Mouse (Mus musculus) embryonic facial prominence, embryonic 10.5 days (tissue): ENCODE measurements around the gene S100a16. TPM values are rescaled to one million over a fixed set of nuclear protein-coding genes. Genes with fewer than 3 reads are reported as not detected.

ENCODE experiments used
- polyA plus RNA-seq: library from polyadenylated mRNA; unstranded; fragments of >200 nt; fragmentation: Nextera tagmentation; extraction: Ambion mirVana; gene quantifications from 2 replicates; pipeline ENCODE4 v1.2.1, GENCODE M21; 2016

Gene S100a16
- polyA plus RNA-seq, 1 experiment from 2014 or later = 34.7 TPM

Other genes with a start within 250 kb of the S100a16 start
- 13.6 and 15.7 TPM in 2 replicates for gene Gatad2b, start 244.1 kb upstream of the S100a16 start, polyA plus RNA-seq
- gene Slc27a3, start 147.3 kb upstream of the S100a16 start, polyA plus RNA-seq = 29.4 and 33.9 TPM in 2 replicates
- 42.8 and 46.3 TPM in 2 replicates for gene Ints3, start 103.6 kb upstream of the S100a16 start, polyA plus RNA-seq
- 2.0 and 3.3 TPM in 2 replicates for gene Npr1, start 71.4 kb upstream of the S100a16 start, polyA plus RNA-seq
- gene Ilf2, start 61.1 kb upstream of the S100a16 start, polyA plus RNA-seq = 356 and 367 TPM in 2 replicates
- 55.5 and 57.2 TPM in 2 replicates for gene Snapin, start 46.2 kb upstream of the S100a16 start, polyA plus RNA-seq
- gene Chtop, start 27.8 kb upstream of the S100a16 start, polyA plus RNA-seq = 181 and 188 TPM in 2 replicates
- gene S100a1, start 22.9 kb upstream of the S100a16 start, polyA plus RNA-seq = 5.7 and 6.4 TPM in 2 replicates
- 8.3 and 8.5 TPM in 2 replicates for gene S100a13, start 22.8 kb upstream of the S100a16 start, polyA plus RNA-seq
- not detected in 2 replicates for gene S100a14, start 10.4 kb upstream of the S100a16 start, polyA plus RNA-seq
- gene S100a3, start 23.3 kb downstream of the S100a16 start, polyA plus RNA-seq = 0.44 TPM in 1 of 2 replicates, not detected in the other
- gene S100a2, start 53.0 kb downstream of the S100a16 start, polyA plus RNA-seq = not detected in 2 replicates
- gene Gm42674, start 64.7 kb downstream of the S100a16 start, polyA plus RNA-seq = not detected in 2 replicates
- 1.1 TPM in 1 of 2 replicates, not detected in the other for gene S100a4, start 66.5 kb downstream of the S100a16 start, polyA plus RNA-seq
- not detected in 2 replicates for gene S100a5, start 71.3 kb downstream of the S100a16 start, polyA plus RNA-seq
- 17.7 and 21.3 TPM in 2 replicates for gene S100a6, start 75.6 kb downstream of the S100a16 start, polyA plus RNA-seq
- not detected in 2 replicates for gene S100a7a, start 116.8 kb downstream of the S100a16 start, polyA plus RNA-seq
- gene S100a8, start 131.7 kb downstream of the S100a16 start, polyA plus RNA-seq = 0.47 and 0.92 TPM in 2 replicates
- 0.32 TPM in 1 of 2 replicates, not detected in the other for gene S100a9, start 158.5 kb downstream of the S100a16 start, polyA plus RNA-seq
- not detected in 2 replicates for gene Pglyrp4, start 189.7 kb downstream of the S100a16 start, polyA plus RNA-seq
- gene Gm5849, start 240.6 kb downstream of the S100a16 start, polyA plus RNA-seq = not detected in 2 replicates